Mouse (Mus musculus) stomach, postnatal 0 days (tissue): ENCODE results near the gene Krt35. TPM values are rescaled to one million over a fixed set of nuclear protein-coding genes. Genes with fewer than 3 reads are reported as not detected.

Experiments used
- ATAC-seq: fragments of 200-750 bp; cut with Nextera tagmentation; 2 replicates; pipeline ENCODE4 v1.8.0; 2017; ENCODE audit not compliant: low FRiP score, low TSS enrichment
- DNase-seq: peaks from one replicate; pipeline ENCODE4 v3.0.0-alpha.2; 2016; ENCODE audit warnings: low spot score
- H3K27ac ChIP-seq: fragments of 300-500 bp; sonication (generic); replicated peaks from 2 replicates; pipeline ENCODE4 v1.5.1; 2014; ENCODE audit warnings: mild to moderate bottlenecking, control low read depth
- H3K27me3 ChIP-seq: fragments of 300-500 bp; sonication (generic); 2 replicates; pipeline ENCODE4 v1.6.1; 2014; ENCODE audit warnings: low read length; ENCODE audit not compliant: control insufficient read depth, insufficient read depth
- H3K36me3 ChIP-seq: fragments of 300-500 bp; sonication (generic); 2 replicates; pipeline ENCODE4 v1.6.1; 2014; ENCODE audit warnings: low read length, mixed read lengths; ENCODE audit not compliant: control insufficient read depth, insufficient read depth
- H3K4me1 ChIP-seq: fragments of 300-500 bp; sonication (generic); replicated peaks from 2 replicates; pipeline ENCODE4 v1.6.1; 2014; ENCODE audit warnings: antibody characterized with exemption; ENCODE audit not compliant: control insufficient read depth, insufficient read depth
- H3K4me2 ChIP-seq: fragments of 300-500 bp; sonication (generic); replicated peaks from 2 replicates; pipeline ENCODE4 v1.6.1; 2014; ENCODE audit warnings: low read depth, mild to moderate bottlenecking, control low read depth, moderate library complexity
- H3K4me3 ChIP-seq: fragments of 300-500 bp; sonication (generic); 2 replicates; pipeline ENCODE4 v1.5.1; 2014; ENCODE audit warnings: low read depth, low read length, control low read depth
- H3K9ac ChIP-seq: fragments of 300-500 bp; sonication (generic); 2 replicates; pipeline ENCODE4 v1.6.1; 2014; ENCODE audit warnings: mild to moderate bottlenecking, low read length, control low read depth, mixed read lengths
- H3K9me3 ChIP-seq: fragments of 300-500 bp; sonication (generic); 2 replicates; pipeline ENCODE4 v1.6.1; 2016; ENCODE audit warnings: low read length; ENCODE audit not compliant: control insufficient read depth
- CTCF ChIP-seq: IDR thresholded peaks from 2 replicates; pipeline ENCODE4 v1.5.1; 2016; ENCODE audit warnings: antibody characterized with exemption, low read depth, mild to moderate bottlenecking, moderate library complexity
- EP300 ChIP-seq: optimal IDR thresholded peaks from 2 replicates; pipeline ENCODE3; 2016; ENCODE audit warnings: antibody characterized with exemption
- WGBS: fragments of 180-500 bp; shearing (Covaris S2); extraction: QIAGEN DNeasy Blood & Tissue Kit; methylation state at CpG from one replicate; pipeline ENCODE4 v1.1.7; 2014; 5-methylcytosine and 5-hydroxymethylcytosine counted together
- polyA plus RNA-seq: library from polyadenylated mRNA; unstranded; fragments of >200 nt; fragmentation: Nextera tagmentation; extraction: Ambion mirVana; gene quantifications from 2 replicates; pipeline ENCODE4 v1.2.1, GENCODE M21; 2015

The Krt35 gene
- polyA plus RNA-seq, 1 experiment from 2014 or later, result 0.21 TPM

DNA sequence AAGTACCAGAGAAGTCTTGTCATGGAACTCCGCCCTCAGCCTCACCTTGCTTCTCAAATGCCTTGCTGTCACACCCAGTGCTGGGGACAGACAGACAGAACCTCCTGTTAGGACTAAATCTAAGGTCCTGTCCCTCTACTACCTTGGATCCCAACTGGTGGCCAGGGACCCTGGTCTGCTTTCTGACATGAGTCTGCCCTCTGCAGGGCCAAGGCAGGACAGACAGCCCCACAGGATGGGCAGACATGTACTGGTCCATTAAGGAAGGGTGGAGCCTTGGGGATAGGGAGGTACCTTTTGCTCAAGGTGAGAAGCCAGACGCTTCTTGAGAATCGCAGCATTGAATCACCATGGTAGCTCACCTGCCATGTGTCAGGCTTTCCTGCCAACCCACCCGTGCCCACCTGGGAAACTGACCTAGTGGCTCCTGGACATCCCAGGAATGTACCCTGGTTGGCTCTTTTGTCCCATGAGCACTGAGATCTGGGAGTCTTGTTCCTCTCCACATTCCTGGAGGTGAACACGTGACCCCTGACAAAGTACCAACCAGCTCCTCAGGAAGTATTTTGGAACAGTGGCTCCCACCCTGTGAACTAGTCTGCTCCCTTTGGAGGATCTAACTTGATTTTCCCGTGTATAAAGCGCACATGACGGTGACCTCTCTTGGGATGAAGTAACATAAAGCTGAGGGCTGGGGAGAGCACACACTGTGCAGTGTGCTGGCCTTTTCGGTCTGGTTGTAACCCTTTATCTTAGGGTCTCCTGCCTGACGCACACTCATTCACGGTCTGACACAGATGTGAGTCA, 17.1 kb upstream of the Krt35 start:
- 62% methylated on average over 11 of the region's 11 CpGs for WGBS
- Histone ChIP-seq H3K27ac (peak overlapping the region; percentile 71), H3K27me3 (no peaks in the 10 kb centered on the region), H3K4me1 (no peaks in the 10 kb centered on the region), H3K9ac (no peak overlapping the region), H3K4me3 (no peak overlapping the region), H3K36me3 (no peaks in the 10 kb centered on the region), H3K9me3 (no peaks in the 10 kb centered on the region), H3K4me2 (no peak overlapping the region)
- TF ChIP-seq EP300, result no peak
- peak; percentile 51 for TF ChIP-seq CTCF
- no peak for DNase-seq
- peak; percentile 43 for ATAC-seq

DNA sequence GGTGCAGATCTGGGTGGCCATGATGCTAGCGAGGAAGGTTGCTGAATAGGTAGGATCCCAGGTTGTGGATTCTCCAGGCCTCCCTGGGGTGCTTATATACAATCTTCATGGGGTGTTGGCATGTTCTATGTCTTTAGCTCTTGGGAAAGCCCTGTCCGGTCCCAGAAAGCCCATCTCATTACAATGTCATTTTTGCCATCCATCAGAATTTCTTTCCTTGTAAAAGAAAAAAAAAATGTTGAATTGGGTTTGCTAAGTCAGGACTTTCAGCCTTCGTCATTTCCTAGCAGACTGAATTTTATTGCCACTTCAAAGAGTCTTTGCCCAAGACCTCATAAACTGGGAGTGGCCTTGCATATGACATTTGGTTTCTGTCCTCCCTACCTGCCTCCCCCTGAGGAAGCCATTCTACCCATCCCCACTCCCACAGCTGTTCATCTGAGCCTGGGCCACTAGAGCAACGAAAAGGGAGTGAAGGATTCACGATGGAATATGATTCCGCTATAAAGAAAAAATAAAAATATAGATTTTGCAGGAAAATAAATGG, 9.6 kb upstream of the Krt35 start, which contains the start of gene Krt36:
Gene Krt36, minus strand, starts transcription at position 51 of the 547 bp plus-strand sequence.
- no peaks in the 10 kb centered on the region for H3K27me3 ChIP-seq
- no peak within 1 kb of the TSS for H3K4me2 ChIP-seq
- no peaks in the 10 kb centered on the region for H3K36me3 ChIP-seq
- no peak within 1 kb of the TSS for H3K27ac ChIP-seq
- TF ChIP-seq CTCF (no peak), EP300 (no peak)
- WGBS, result 86% methylated on average over 6 of the region's 6 CpGs
- H3K9ac ChIP-seq, result no peak within 1 kb of the TSS
- H3K4me1 ChIP-seq, result no peaks in the 10 kb centered on the region
- no peaks in the 10 kb centered on the region for H3K9me3 ChIP-seq
- no peak for ATAC-seq
- H3K4me3 ChIP-seq, result no peak within 1 kb of the TSS
- no peak for DNase-seq

DNA sequence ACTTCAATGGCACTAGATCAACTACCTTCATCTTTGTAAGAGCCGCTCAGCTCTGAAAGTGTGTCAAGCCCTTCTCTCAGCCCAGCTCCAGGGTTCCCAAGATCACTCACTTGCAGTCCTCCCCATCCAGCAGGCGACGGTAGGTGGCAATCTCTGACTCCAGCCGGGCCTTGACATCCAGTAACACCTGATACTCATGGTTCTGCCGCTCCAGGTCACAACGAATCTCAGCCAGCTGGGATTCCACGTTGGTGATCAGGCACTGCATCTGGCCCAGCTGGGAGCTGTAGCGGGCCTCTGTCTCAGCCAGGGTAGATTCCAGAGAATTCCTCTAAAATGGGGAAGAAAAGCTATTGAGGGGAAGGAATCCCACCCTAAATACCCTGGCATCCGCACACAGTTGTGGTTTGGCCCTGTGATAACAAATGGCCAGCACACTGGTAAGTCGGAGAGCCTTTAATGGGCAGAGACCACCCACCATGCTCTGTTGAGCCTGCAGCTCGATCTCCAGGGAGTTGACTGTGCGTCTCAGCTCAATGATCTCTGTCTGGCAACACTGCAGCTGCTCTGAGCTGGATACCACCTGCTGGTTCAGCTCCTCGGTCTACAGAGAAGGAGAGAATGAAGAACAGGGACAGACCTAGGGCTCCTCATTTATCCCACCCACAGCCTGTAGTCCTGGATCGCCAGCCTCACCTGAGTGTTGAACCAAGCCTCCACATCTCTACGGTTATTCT, 6.8 kb upstream of the Krt35 start:
- WGBS, result 63% methylated on average over 15 of the region's 15 CpGs
- TF ChIP-seq EP300 (no peak), CTCF (0 out of 2 replicates have a peak, but pooled peaks have one; percentile 12)
- DNase-seq (no peak), ATAC-seq (no peak)
- Histone ChIP-seq H3K27ac (no peak overlapping the region), H3K36me3 (no peaks in the 10 kb centered on the region), H3K4me3 (no peak overlapping the region), H3K27me3 (no peaks in the 10 kb centered on the region), H3K4me1 (0 out of 2 replicates have a peak, but pooled peaks cover 2% of the 10 kb centered on the region), H3K4me2 (no peak overlapping the region), H3K9ac (no peak overlapping the region), H3K9me3 (no peaks in the 10 kb centered on the region)

DNA sequence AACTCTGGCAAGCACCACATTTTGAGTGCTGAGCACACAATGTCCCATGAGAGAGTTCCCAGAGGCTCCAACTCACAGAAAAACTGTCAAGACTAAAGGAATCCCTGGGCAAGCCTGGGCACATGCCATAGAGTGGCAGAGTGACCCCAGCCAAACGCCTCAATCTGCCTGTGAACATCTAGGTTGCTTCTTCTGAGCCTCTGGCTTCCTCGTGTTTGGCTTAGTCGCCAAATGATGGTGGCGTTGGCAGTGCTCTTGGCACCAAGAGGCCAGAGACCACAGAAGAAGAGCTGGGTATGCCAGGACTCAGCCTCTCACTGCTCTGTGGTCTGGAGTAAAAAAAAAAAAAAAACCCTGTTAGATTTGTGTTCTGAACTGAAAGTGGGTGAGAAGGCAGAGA, 4.3 kb upstream of the Krt35 start:
- no peaks in the 10 kb centered on the region for H3K36me3 ChIP-seq
- H3K27ac ChIP-seq, result peak overlapping the region; percentile 35; the same call in 1 of the 2 replicates
- 83% methylated on average over 4 of the region's 4 CpGs for WGBS
- DNase-seq, result no peak
- ATAC-seq, result no peak
- 0 out of 2 replicates have a peak, but pooled peaks cover 2% of the 10 kb centered on the region for H3K4me1 ChIP-seq
- no peaks in the 10 kb centered on the region for H3K9me3 ChIP-seq
- no peak overlapping the region for H3K4me3 ChIP-seq
- H3K4me2 ChIP-seq, result no peak overlapping the region
- no peaks in the 10 kb centered on the region for H3K27me3 ChIP-seq
- no peak overlapping the region for H3K9ac ChIP-seq
- TF ChIP-seq EP300 (no peak), CTCF (no peak)

DNA sequence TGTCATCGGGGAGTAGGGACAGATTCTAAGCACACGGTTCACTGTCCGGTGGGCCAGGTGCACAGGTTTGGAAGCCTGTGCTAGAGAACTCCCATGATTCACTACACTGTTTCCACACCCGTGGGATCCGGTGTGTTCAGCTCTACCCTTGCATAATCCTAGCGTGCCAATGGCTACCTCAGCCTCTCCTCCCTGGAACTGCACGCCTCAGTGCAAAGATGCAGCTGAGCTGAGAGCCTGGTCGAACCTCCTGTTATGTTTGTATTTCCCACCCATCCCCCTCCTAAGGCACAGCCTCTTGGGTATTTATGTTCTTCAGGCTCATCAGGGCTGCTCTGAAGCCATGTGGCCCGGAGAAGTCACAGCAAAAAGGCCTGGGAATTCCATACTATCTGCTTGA, 1.8 kb upstream of the Krt35 start:
- H3K27ac ChIP-seq, result no peak overlapping the region
- H3K4me2 ChIP-seq, result no peak overlapping the region
- 59% methylated on average over 9 of the region's 9 CpGs for WGBS
- DNase-seq, result no peak
- H3K9ac ChIP-seq, result no peak overlapping the region
- no peaks in the 10 kb centered on the region for H3K27me3 ChIP-seq
- H3K4me1 ChIP-seq, result 0 out of 2 replicates have a peak, but pooled peaks cover 2% of the 10 kb centered on the region
- no peak for ATAC-seq
- H3K9me3 ChIP-seq, result no peaks in the 10 kb centered on the region
- H3K36me3 ChIP-seq, result no peaks in the 10 kb centered on the region
- no peak overlapping the region for H3K4me3 ChIP-seq
- TF ChIP-seq CTCF, result no peak
- no peak for TF ChIP-seq EP300
